Mouse (Mus musculus) E14TG2a.4 (cell line): ENCODE measurements around the gene Gm28047.

Experiments used
- CTCF ChIP-seq: conservative IDR thresholded peaks from 2 replicates; pipeline ENCODE4 v1.5.1; 2014; ENCODE audit warnings: low read length
- NANOG ChIP-seq: IDR thresholded peaks from 2 replicates; pipeline ENCODE4 v1.6.1; 2014; ENCODE audit warnings: borderline replicate concordance, low read length, mixed read lengths

DNA sequence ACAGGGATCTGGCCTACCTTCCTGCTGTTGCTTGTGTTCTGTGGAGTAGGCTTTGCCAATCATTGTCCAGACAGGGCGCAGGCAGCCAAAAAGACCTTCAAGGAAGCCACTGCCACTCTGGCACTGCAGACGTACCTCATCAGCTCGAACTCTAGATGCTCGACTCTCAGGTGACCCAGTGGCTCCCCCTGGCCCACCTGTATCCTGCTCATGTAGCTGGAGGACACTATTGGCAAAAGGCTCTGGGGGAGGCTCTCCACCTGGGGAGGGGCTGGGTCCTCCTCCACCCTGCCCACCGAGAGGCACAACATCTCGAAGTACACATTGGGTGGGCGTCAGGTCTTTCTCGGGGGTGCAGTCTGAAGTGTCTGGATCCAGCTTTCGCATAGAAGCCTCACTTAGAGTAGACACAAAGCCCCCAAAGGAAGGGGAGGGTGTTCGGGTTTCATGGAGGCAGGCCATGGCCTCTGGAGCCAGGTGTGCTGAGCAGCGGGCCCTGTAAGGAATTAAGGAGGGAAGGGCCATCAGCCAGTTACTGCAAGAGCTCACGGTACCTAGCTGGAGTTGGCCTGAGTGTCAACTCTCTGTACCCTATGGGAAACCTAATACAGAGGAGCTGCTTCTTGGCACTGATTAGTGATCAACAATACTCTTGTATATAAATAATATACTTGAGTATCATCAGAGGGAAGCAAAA is 119.6 kb downstream of the Gm28047 start:
- TF ChIP-seq CTCF, result no peak
- no peak for TF ChIP-seq NANOG
